Mouse (Mus musculus): ENCODE measurements around the gene Cdh22. TPM values are rescaled to one million over a fixed set of nuclear protein-coding genes. Genes with fewer than 3 reads are reported as not detected.

The Cdh22 gene
- polyA plus RNA-seq, 1 experiment from 2014 or later: 0.78 TPM

DNA sequence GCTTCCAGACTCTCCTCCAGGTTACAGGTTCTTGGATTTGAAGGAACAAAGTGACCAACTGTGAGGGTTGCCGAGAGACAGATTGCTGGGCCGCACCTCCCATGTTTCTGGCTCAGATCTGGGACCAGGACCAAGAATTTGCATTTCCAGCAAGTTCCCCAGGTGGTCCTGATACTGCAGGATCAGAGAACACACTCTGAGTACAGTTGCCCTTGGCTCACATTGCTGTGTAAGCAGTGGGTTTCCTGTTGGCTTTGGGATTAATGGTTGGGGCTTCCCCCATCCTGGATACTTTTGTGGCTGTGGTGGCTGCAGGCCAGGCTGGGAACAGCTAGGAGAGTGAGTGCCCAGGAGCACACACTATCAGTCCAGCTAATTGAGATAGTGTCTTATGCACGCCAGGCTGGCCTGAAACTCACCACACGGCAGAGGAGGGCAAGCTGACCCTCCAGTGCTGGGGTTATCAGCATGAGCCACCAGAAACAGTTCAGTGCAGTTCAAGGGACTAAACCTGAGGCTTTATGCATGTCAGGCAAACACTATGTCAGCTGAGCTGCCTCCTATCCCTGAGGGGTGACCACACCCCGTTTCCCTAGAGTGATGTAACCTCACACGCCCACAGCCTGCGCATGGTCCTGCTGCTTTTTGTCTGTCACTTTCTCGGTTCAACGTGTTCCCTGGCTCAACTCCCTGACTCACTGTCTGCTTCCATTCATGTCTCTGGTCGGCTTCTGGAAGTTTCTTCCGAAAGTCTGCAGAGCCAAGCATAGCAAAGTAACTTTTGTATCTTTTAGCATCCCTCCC lies 160.4 kb downstream of the Cdh22 start:
- ATAC-seq (replicated peaks; ENCODE audit: low FRiP score): no peak
- Histone ChIP-seq H3K36me3 (no peaks in the 10 kb centered on the region), H3K9ac (no peak overlapping the region), H3K4me3 (replicated peaks) (no peak overlapping the region), H3K4me2 (no peak overlapping the region), H3K27ac (no peak overlapping the region), H3K9me3 (replicated peaks) (no peaks in the 10 kb centered on the region), H3K4me1 (peaks cover 35% of the 10 kb centered on the region), H3K27me3 (peaks cover 91% of the 10 kb centered on the region)
- WGBS: 40% methylated on average over 11 of the region's 11 CpGs

- 17% methylated on average over 9 of the region's 9 CpGs for WGBS
- H3K4me3 ChIP-seq (replicated peaks): no peak overlapping the region
Measured at GRCm38 (mm10) chr2:165073381-165073781, 161.3 kb downstream of the Cdh22 start.

GRCm38 (mm10) chr2:165070096-165070816 lies 164.4 kb downstream of the Cdh22 start:
- no peak overlapping the region; the same call in 1 of the 2 replicates for H3K4me2 ChIP-seq
- WGBS: 26% methylated on average over 23 of the region's 23 CpGs
- H3K27me3 ChIP-seq: peaks cover 61% of the 10 kb centered on the region
- ATAC-seq (replicated peaks; ENCODE audit: low FRiP score): no peak
- H3K27ac ChIP-seq: no peak overlapping the region
- H3K4me3 ChIP-seq (replicated peaks): no peak overlapping the region
- H3K36me3 ChIP-seq: no peaks in the 10 kb centered on the region
- no peak overlapping the region for H3K9ac ChIP-seq
- no peaks in the 10 kb centered on the region for H3K9me3 ChIP-seq (replicated peaks)
- peaks cover 11% of the 10 kb centered on the region for H3K4me1 ChIP-seq

More at GRCm38 (mm10) chr2:165073381-165073781, 161.3 kb downstream of the Cdh22 start:
- no peaks in the 10 kb centered on the region for H3K36me3 ChIP-seq
- H3K9ac ChIP-seq: no peak overlapping the region
- H3K4me2 ChIP-seq: no peak overlapping the region
- no peak overlapping the region for H3K27ac ChIP-seq
- H3K9me3 ChIP-seq (replicated peaks): no peaks in the 10 kb centered on the region
- no peak for ATAC-seq (replicated peaks; ENCODE audit: low FRiP score)
- peaks cover 84% of the 10 kb centered on the region for H3K27me3 ChIP-seq
- H3K4me1 ChIP-seq: peaks cover 28% of the 10 kb centered on the region

GRCm38 (mm10) chr2:165068806-165069205 lies 165.8 kb downstream of the Cdh22 start:
- 85% methylated on average over 2 of the region's 2 CpGs for WGBS
- Histone ChIP-seq H3K4me2 (no peak overlapping the region), H3K9me3 (replicated peaks) (no peaks in the 10 kb centered on the region), H3K27me3 (peaks cover 48% of the 10 kb centered on the region), H3K9ac (no peak overlapping the region), H3K4me3 (replicated peaks) (no peak overlapping the region), H3K36me3 (no peaks in the 10 kb centered on the region), H3K27ac (no peak overlapping the region), H3K4me1 (peaks cover 17% of the 10 kb centered on the region)
- no peak for ATAC-seq (replicated peaks; ENCODE audit: low FRiP score)

DNA sequence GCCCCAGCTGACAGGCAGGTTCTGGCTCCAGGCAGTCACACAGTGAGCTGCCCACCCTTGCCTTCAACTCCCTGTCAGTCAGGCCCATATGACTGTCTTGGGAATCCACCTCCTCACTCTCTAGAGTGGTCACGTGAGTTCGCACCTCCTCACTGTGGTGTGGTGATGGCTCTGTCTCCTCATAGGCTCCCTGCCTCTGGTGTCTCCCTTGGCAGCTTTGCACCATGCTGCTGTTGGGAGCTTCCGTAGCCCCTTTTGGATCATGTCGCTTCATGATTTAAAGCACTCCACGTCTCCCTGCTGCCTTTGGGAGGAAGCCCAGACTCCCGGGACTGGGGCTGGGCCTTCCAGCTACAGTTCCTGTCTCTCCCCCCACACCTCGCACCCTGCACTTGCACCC lies 170.2 kb downstream of the Cdh22 start:
- no peak overlapping the region for H3K4me2 ChIP-seq
- ATAC-seq (replicated peaks; ENCODE audit: low FRiP score): no peak
- no peak overlapping the region for H3K4me3 ChIP-seq (replicated peaks)
- H3K27ac ChIP-seq: no peak overlapping the region
- no peaks in the 10 kb centered on the region for H3K36me3 ChIP-seq
- 0 out of 2 replicates have a peak, but pooled peaks cover 11% of the 10 kb centered on the region for H3K27me3 ChIP-seq
- H3K4me1 ChIP-seq: peaks cover 6% of the 10 kb centered on the region; the same call in 1 of the 2 replicates
- H3K9me3 ChIP-seq (replicated peaks): no peaks in the 10 kb centered on the region
- H3K9ac ChIP-seq: no peak overlapping the region
- WGBS: 32% methylated on average over 7 of the region's 7 CpGs

- H3K9me3 ChIP-seq (replicated peaks): no peaks in the 10 kb centered on the region
- peaks cover 6% of the 10 kb centered on the region for H3K4me1 ChIP-seq
- H3K4me2 ChIP-seq: no peak overlapping the region
- ATAC-seq (replicated peaks; ENCODE audit: low FRiP score): no peak; the same call in 1 of the 2 replicates
- H3K27ac ChIP-seq: no peak overlapping the region
- no peak overlapping the region for H3K9ac ChIP-seq
- H3K27me3 ChIP-seq: peaks cover 7% of the 10 kb centered on the region
- no peak overlapping the region for H3K4me3 ChIP-seq (replicated peaks)
- WGBS: 59% methylated on average over 16 of the region's 16 CpGs
- no peaks in the 10 kb centered on the region for H3K36me3 ChIP-seq
Measured at GRCm38 (mm10) chr2:165061638-165062433, 172.8 kb downstream of the Cdh22 start.

Other genes starting within 250 kb of the Cdh22 start
- gene Ncoa5, start 200.0 kb downstream of the Cdh22 start, polyA plus RNA-seq (2015; fragmentation: Nextera tagmentation; extraction: Ambion mirVana): 73.5 and 79.6 TPM in 2 replicates
- gene Cd40, start 179.2 kb downstream of the Cdh22 start, polyA plus RNA-seq (2015; fragmentation: Nextera tagmentation; extraction: Ambion mirVana): 7.4 and 8.4 TPM in 2 replicates
- not detected in 2 replicates for gene 1700025C18Rik, start 144.1 kb downstream of the Cdh22 start, polyA plus RNA-seq (2015; fragmentation: Nextera tagmentation; extraction: Ambion mirVana)
- 53.7 and 54.6 TPM in 2 replicates for gene Slc35c2, start 53.0 kb upstream of the Cdh22 start, polyA plus RNA-seq (2015; fragmentation: Nextera tagmentation; extraction: Ambion mirVana)
- gene Elmo2, start 91.6 kb upstream of the Cdh22 start, polyA plus RNA-seq (2015; fragmentation: Nextera tagmentation; extraction: Ambion mirVana): 71.3 and 82.3 TPM in 2 replicates
- 1.1 TPM in 2 replicates for gene Zfp663, start 133.9 kb upstream of the Cdh22 start, polyA plus RNA-seq (2015; fragmentation: Nextera tagmentation; extraction: Ambion mirVana)
- 7.7 and 9.1 TPM in 2 replicates for gene Zfp334, start 153.4 kb upstream of the Cdh22 start, polyA plus RNA-seq (2015; fragmentation: Nextera tagmentation; extraction: Ambion mirVana)
- gene Ocstamp, start 165.6 kb upstream of the Cdh22 start, polyA plus RNA-seq (2015; fragmentation: Nextera tagmentation; extraction: Ambion mirVana): 0.16 and 0.69 TPM in 2 replicates
- 2.6 and 3.4 TPM in 2 replicates for gene Slc13a3, start 238.4 kb upstream of the Cdh22 start, polyA plus RNA-seq (2015; fragmentation: Nextera tagmentation; extraction: Ambion mirVana)

All from kidney, embryonic 15.5 days (tissue).